Mouse (Mus musculus) heart, adult 2 months (tissue): Measurements from ENCODE around the gene Rnf185.

Experiments used
- CTCF ChIP-seq: fragments of 200-600 bp; IDR thresholded peaks from 2 replicates; pipeline ENCODE4 v1.8.1; 2022; ENCODE audit warnings: antibody characterized with exemption, mild to moderate bottlenecking, moderate library complexity
- POLR2A ChIP-seq: fragments of 200-500 bp; IDR thresholded peaks from 2 replicates; pipeline ENCODE4 v1.6.1; 2011; ENCODE audit warnings: mild to moderate bottlenecking, low read depth, low read length, control low read depth; ENCODE audit not compliant: insufficient read depth

GRCm38 (mm10) chr11:3494857-3495256 lies 42.7 kb upstream of the Rnf185 start:
- TF ChIP-seq CTCF (no peak), POLR2A (no peak)
